Mouse (Mus musculus) kidney, embryonic 14.5 days (tissue): ENCODE measurements at regions not wholly inside any gene's neighbourhood (a gene's known extent, or its start where the extent isn't known, plus 50 kb on each side); places are given as distances from the start of the nearest gene placed in this dataset.

Source experiments
- ATAC-seq: fragments of 200-750 bp; cut with Nextera tagmentation; 2 replicates; pipeline ENCODE4 v1.8.0; 2017; ENCODE audit warnings: moderate number of reproducible peaks, mild to moderate bottlenecking, moderate TSS enrichment, moderate library complexity; ENCODE audit not compliant: low FRiP score, low TSS enrichment
- H3K27ac ChIP-seq: fragments of 300-500 bp; sonication (generic); 2 replicates; pipeline ENCODE4 v1.5.1; 2014; ENCODE audit warnings: low read depth, mild to moderate bottlenecking, low read length, moderate library complexity, mixed read lengths
- H3K27me3 ChIP-seq: fragments of 300-500 bp; sonication (generic); 2 replicates; pipeline ENCODE4 v1.6.1; 2014; ENCODE audit warnings: mild to moderate bottlenecking, low read length; ENCODE audit not compliant: control insufficient read depth, insufficient read depth
- H3K36me3 ChIP-seq: fragments of 300-500 bp; sonication (generic); 2 replicates; pipeline ENCODE4 v1.6.1; 2014; ENCODE audit warnings: low read length, mixed read lengths; ENCODE audit not compliant: control insufficient read depth, insufficient read depth
- H3K4me1 ChIP-seq: fragments of 300-500 bp; sonication (generic); 2 replicates; pipeline ENCODE4 v1.6.1; 2014; ENCODE audit warnings: low read length, mixed read lengths; ENCODE audit not compliant: control insufficient read depth, insufficient read depth
- H3K4me2 ChIP-seq: fragments of 300-500 bp; sonication (generic); replicated peaks from 2 replicates; pipeline ENCODE4 v1.6.1; 2014; ENCODE audit warnings: low read depth, mild to moderate bottlenecking, low read length
- H3K4me3 ChIP-seq: fragments of 300-500 bp; sonication (generic); 2 replicates; pipeline ENCODE4 v1.5.1; 2014; ENCODE audit warnings: mild to moderate bottlenecking, low read length
- H3K9ac ChIP-seq: fragments of 300-500 bp; sonication (generic); 2 replicates; pipeline ENCODE4 v1.6.1; 2014; ENCODE audit warnings: low read depth, mild to moderate bottlenecking, low read length, moderate library complexity
- H3K9me3 ChIP-seq: fragments of 300-500 bp; sonication (generic); 2 replicates; pipeline ENCODE4 v1.6.1; 2016; ENCODE audit warnings: low read length; ENCODE audit not compliant: control insufficient read depth
- WGBS: fragments of 180-500 bp; shearing (Covaris S2); extraction: QIAGEN DNeasy Blood & Tissue Kit; methylation state at CpG from one replicate; pipeline ENCODE4 v1.1.7; 2014; 5-methylcytosine and 5-hydroxymethylcytosine counted together

DNA sequence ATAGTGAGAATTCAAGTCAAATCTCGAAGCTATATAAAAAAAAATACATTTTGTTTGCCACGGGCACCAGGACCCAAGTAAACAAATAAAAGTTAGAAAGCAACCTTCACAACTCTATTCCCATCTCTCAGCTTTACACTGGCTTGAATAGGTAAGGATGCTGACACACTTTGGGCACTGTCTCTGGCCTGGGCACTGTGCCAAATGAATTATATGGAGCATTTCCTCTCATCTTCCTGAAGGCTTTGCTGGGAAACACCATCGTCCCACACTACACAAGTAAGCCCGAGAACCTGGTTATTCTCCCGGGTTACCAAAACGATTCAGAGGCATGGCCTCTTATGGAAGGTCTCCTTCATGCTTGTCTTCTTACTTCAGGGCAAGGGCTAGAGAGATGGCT is 93.5 kb upstream of the Ogfrl1 start:
- H3K9me3 ChIP-seq, result no peaks in the 10 kb centered on the region; the same call in 1 of the 2 replicates
- no peak overlapping the region for H3K9ac ChIP-seq
- H3K27me3 ChIP-seq, result no peaks in the 10 kb centered on the region
- H3K4me1 ChIP-seq, result peaks cover 8% of the 10 kb centered on the region; the same call in 1 of the 2 replicates
- no peak overlapping the region for H3K4me3 ChIP-seq
- H3K4me2 ChIP-seq, result no peak overlapping the region
- ATAC-seq, result no peak
- no peak overlapping the region for H3K27ac ChIP-seq
- WGBS, result 59% methylated on average over 6 of the region's 6 CpGs
- no peaks in the 10 kb centered on the region for H3K36me3 ChIP-seq

DNA sequence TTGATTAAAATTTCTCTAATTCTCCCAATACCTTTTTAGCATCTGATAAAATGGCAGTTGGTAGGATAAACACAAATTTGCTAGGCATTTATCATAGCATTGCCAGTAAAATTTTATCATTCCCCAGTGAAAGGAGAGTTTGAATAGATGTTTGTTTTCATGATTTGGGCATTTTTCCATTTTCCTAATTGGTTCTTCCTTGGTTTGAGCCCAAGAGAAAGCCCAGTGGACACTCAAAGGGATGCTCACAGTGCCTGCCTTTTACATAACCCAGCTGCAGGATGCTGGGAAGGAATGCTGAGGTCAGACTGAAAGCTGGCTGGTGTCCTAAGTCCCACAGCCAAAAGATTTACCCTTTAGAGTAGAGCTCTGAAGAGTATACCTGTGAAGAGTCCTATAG is 95.4 kb upstream of the Ogfrl1 start:
- Histone ChIP-seq H3K27ac (no peak overlapping the region), H3K9me3 (no peaks in the 10 kb centered on the region; the same call in 1 of the 2 replicates), H3K4me2 (no peak overlapping the region), H3K4me1 (peaks cover 8% of the 10 kb centered on the region; the same call in 1 of the 2 replicates), H3K27me3 (no peaks in the 10 kb centered on the region), H3K4me3 (no peak overlapping the region), H3K36me3 (no peaks in the 10 kb centered on the region), H3K9ac (no peak overlapping the region)
- ATAC-seq, result no peak

DNA sequence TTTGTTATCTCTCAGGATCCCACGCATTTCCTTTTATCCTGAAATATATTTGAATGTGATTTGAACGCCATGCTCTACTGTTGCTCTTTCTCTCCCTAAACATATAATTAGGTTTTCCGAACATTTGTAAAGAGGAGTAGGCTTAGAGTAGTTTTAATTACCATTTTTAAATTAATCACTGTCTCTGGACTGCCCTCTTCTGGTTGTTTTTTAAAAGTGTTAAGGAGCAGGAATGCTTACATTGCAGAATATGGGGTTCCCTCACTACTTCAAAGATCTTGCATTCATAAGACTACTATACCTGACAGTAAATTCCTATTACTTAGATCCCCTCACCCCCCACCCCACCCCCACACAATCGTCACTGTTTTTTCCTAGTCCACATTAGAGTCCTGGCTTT is 97.8 kb upstream of the Ogfrl1 start:
- no peak overlapping the region for H3K4me2 ChIP-seq
- no peak overlapping the region for H3K9ac ChIP-seq
- 43% methylated on average over 4 of the region's 4 CpGs for WGBS
- no peaks in the 10 kb centered on the region; the same call in 1 of the 2 replicates for H3K9me3 ChIP-seq
- no peak overlapping the region for H3K27ac ChIP-seq
- ATAC-seq, result no peak
- no peaks in the 10 kb centered on the region for H3K27me3 ChIP-seq
- H3K4me3 ChIP-seq, result no peak overlapping the region
- peaks cover 3% of the 10 kb centered on the region; the same call in 1 of the 2 replicates for H3K4me1 ChIP-seq
- no peaks in the 10 kb centered on the region for H3K36me3 ChIP-seq

DNA sequence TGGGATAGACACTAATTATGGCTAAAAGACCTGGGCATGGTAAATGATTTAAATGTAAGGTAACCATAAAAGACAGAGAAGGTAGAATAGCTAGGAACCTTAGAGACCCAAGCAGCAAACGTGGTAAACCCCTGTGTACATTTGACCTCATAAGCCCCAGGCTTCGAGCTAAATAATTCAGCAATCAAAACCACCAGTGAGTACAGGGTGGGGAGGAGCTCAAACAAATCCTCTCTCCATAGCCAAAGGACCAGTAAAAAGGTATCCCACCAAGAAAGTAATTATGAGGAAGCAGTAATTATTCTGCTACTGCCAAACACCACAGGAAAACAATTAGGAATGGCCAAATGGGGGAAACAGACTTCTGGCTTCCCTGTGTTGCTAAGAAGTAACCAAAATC is 122.5 kb upstream of the Ogfrl1 start:
- Histone ChIP-seq H3K27me3 (no peaks in the 10 kb centered on the region), H3K36me3 (no peaks in the 10 kb centered on the region), H3K4me1 (no peaks in the 10 kb centered on the region), H3K27ac (no peak overlapping the region), H3K4me3 (no peak overlapping the region), H3K9me3 (no peaks in the 10 kb centered on the region; the same call in 1 of the 2 replicates), H3K4me2 (no peak overlapping the region), H3K9ac (no peak overlapping the region)
- WGBS, result 46% methylated on average over 2 of the region's 2 CpGs
- ATAC-seq, result no peak

DNA sequence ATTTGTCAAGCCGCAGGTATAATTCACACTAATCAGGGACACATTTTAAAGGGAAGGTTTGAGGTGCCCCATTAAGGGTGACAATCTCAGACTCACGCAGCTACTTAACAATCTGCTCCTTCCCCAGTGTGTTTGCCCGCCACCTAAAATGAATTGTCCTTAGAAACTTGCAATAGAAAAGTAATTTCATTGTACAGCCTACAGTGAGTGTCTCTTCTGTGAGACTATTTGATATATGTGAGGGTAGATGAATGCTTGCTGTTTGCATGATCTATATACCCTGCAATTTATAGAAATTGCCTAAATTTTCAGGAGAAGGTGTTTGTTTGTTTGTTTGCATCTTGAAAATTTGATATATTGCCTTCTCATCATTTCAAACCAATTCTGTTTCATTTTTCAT is 135.1 kb upstream of the Ogfrl1 start:
- no peaks in the 10 kb centered on the region for H3K9me3 ChIP-seq

DNA sequence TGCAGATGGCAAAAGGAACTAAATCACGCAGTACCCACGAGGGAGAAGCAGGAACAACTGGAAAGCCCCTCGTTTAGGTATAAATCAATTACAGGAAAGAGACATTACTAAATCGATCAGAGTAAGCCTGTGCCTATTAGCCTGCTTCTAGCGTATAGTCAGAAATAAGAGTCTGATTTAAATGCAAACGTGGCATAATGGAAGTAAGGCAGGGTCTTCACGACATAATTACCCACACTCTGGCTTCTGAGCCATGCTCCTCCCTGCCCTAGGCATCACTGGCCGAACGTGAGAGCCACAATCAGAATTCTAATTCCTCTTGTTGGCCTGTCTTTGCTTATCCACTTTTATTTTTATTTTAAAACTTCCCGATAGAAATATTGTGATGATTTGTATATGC is 139.0 kb upstream of the Ogfrl1 start:
- no peak overlapping the region for H3K4me2 ChIP-seq
- no peaks in the 10 kb centered on the region for H3K36me3 ChIP-seq
- ATAC-seq, result no peak
- no peak overlapping the region for H3K4me3 ChIP-seq
- no peaks in the 10 kb centered on the region for H3K27me3 ChIP-seq
- no peaks in the 10 kb centered on the region for H3K4me1 ChIP-seq
- H3K27ac ChIP-seq, result no peak overlapping the region
- H3K9me3 ChIP-seq, result no peaks in the 10 kb centered on the region
- no peak overlapping the region for H3K9ac ChIP-seq
- WGBS, result 82% methylated on average over 10 of the region's 10 CpGs

More for the DNA sequence above, 135.1 kb upstream of the Ogfrl1 start:
- ATAC-seq, result no peak
- H3K4me2 ChIP-seq, result no peak overlapping the region
- H3K36me3 ChIP-seq, result no peaks in the 10 kb centered on the region
- no peak overlapping the region for H3K9ac ChIP-seq
- no peak overlapping the region for H3K4me3 ChIP-seq
- no peaks in the 10 kb centered on the region for H3K4me1 ChIP-seq
- H3K27ac ChIP-seq, result no peak overlapping the region
- H3K27me3 ChIP-seq, result no peaks in the 10 kb centered on the region
- WGBS, result 84% methylated on average over 3 of the region's 3 CpGs

DNA sequence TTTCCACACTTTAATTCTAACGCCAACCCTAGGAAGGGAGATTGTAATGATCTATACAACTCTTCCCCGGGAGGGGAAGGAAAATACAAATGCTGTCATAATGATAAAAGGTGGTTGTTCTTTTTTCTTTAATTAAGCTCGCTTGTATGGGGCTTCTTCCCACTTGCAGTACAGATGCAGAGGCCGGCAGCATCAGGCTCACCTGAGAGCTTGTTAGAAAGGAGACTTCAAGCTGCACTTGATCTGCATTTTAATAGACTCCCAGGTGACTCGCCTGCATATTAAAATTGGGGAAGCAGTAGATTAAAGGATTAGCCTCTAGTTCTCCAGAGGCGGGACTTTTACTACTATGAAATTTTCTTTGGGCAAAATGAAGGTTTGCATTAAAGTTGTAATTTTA is 140.8 kb upstream of the Ogfrl1 start:
- WGBS, result 45% methylated on average over 6 of the region's 6 CpGs
- Histone ChIP-seq H3K9me3 (no peaks in the 10 kb centered on the region), H3K27ac (no peak overlapping the region), H3K4me2 (no peak overlapping the region), H3K4me3 (no peak overlapping the region), H3K27me3 (no peaks in the 10 kb centered on the region), H3K36me3 (no peaks in the 10 kb centered on the region), H3K4me1 (no peaks in the 10 kb centered on the region), H3K9ac (no peak overlapping the region)
- ATAC-seq, result no peak

DNA sequence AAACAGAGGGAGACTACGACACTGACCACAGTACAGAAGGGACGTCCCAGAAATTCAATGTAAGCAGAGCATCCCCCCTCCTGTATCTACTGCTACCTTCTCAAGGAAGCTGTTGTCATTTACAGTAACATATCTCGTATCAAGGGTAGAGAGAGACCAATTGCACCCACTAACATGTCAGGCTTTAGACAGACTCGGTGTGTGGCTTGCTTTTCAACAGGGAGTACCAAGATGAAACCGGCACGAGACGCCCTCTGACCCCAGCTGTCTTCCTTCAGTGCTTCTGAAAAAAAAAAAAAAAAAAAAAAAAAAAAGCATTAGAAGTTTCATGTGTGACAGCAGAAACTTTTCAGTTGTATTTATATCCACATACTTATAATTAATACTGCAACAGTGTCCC is 143.0 kb upstream of the Ogfrl1 start:
- Histone ChIP-seq H3K36me3 (no peaks in the 10 kb centered on the region), H3K4me3 (no peak overlapping the region), H3K9me3 (no peaks in the 10 kb centered on the region), H3K27ac (no peak overlapping the region), H3K4me2 (no peak overlapping the region), H3K27me3 (no peaks in the 10 kb centered on the region), H3K4me1 (no peaks in the 10 kb centered on the region), H3K9ac (no peak overlapping the region)
- ATAC-seq, result peak; percentile 49; the same call in 1 of the 2 replicates
- WGBS, result 47% methylated on average over 7 of the region's 7 CpGs

DNA sequence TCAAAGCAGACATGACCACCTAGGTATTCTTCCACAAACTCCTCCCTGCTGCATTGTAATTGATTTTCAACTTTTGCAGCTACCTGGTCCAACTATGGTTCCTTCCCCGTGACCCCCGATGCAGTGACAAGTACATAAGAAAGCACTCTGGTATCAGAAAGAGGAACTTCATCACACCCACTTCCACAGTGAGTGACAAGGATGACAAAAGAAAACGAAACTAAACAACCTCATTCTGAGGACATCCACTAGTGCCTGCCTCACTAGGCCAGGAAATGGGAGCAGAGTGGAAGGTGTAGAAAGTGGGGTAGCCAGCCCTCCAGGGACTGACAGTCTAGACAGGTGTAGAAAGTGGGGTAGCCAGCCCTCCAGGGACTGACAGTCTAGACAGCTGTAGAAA is 158.2 kb upstream of the Ogfrl1 start:
- Histone ChIP-seq H3K27me3 (no peaks in the 10 kb centered on the region), H3K4me1 (no peaks in the 10 kb centered on the region), H3K4me3 (no peak overlapping the region), H3K4me2 (no peak overlapping the region), H3K9ac (no peak overlapping the region), H3K36me3 (no peaks in the 10 kb centered on the region), H3K27ac (no peak overlapping the region), H3K9me3 (no peaks in the 10 kb centered on the region)
- ATAC-seq, result no peak
- 85% methylated on average over 3 of the region's 3 CpGs for WGBS

DNA sequence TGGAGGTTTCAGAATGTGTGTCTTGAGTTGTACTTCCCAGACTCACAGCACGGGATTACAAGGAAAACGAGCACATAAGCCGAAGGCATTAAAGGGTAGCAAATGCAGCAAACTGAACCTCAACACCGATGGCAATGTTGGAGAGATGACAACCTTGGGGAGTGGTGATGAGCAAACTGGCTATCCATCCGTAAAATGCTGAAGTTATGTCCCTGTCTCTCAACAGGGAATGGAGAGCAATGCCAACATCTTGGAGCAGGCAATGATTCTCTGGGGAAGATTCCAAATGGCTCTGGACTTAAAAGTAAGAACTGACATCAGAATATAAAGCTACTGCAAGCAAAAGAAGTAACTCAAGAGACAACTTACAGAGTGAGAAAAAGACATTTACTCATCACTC is 170.5 kb upstream of the Ogfrl1 start:
- no peak overlapping the region for H3K4me3 ChIP-seq
- H3K27me3 ChIP-seq, result no peaks in the 10 kb centered on the region
- H3K27ac ChIP-seq, result no peak overlapping the region
- no peak overlapping the region for H3K9ac ChIP-seq
- no peak overlapping the region for H3K4me2 ChIP-seq
- no peaks in the 10 kb centered on the region for H3K9me3 ChIP-seq
- ATAC-seq, result no peak
- no peaks in the 10 kb centered on the region for H3K4me1 ChIP-seq
- 92% methylated on average over 5 of the region's 5 CpGs for WGBS
- H3K36me3 ChIP-seq, result no peaks in the 10 kb centered on the region
